18 mouse cellular contexts compared by ENCODE assay signal in genomic region chr4:92542089-92542488, GRCm38 (mm10).
DNase-seq lines count a peak whose midpoint lies in the region; ATAC-seq lines count a peak whose summit lies in the region.
"Had no signal": no experiment of that assay in that cellular context is flagged by ENCODE, and none has a peak within 500 bp of the region (broad histone marks: within the 10 kb centered on the region; RNA-seq: fewer than 3 reads in every experiment).

No protein-coding gene starts in this region.

- H3K36me3 ChIP-seq in neural tube, embryonic 11.5 days (ENCODE audit: control insufficient read depth, insufficient read depth, low read length) = no peaks in the 10 kb centered on the region
- H3K36me3 ChIP-seq in neural tube, embryonic 15.5 days = no peaks in the 10 kb centered on the region
- H3K36me3 ChIP-seq in forebrain, embryonic 13.5 days (ENCODE audit: poor library complexity, severe bottlenecking) = no peaks in the 10 kb centered on the region
- H3K36me3 ChIP-seq in hindbrain, embryonic 16.5 days (ENCODE audit: control insufficient read depth, insufficient read depth, low read length) = no peaks in the 10 kb centered on the region
- no peaks in the 10 kb centered on the region for H3K36me3 ChIP-seq in neural tube, embryonic 14.5 days (ENCODE audit: control insufficient read depth, insufficient read depth, low read length)
- H3K36me3 ChIP-seq: heart, embryonic 13.5 days; limb, embryonic 15.5 days had no signal

- no peak overlapping the region for H3K27ac ChIP-seq in neural tube, embryonic 11.5 days (ENCODE audit: low read depth, low read length)
- no peak overlapping the region for H3K27ac ChIP-seq in neural tube, embryonic 15.5 days (replicated peaks)
- no peak overlapping the region; the same call in 1 of the 2 replicates for H3K27ac ChIP-seq in forebrain, embryonic 13.5 days
- no peak overlapping the region for H3K27ac ChIP-seq in hindbrain, embryonic 16.5 days (ENCODE audit: low read depth, low read length)
- H3K27ac ChIP-seq in neural tube, embryonic 14.5 days (ENCODE audit: low read depth, low read length) = no peak overlapping the region
- H3K27ac ChIP-seq: heart, embryonic 13.5 days; limb, embryonic 15.5 days; macrophage had no signal

- no peak overlapping the region for H3K9ac ChIP-seq in neural tube, embryonic 11.5 days (ENCODE audit: low read length)
- H3K9ac ChIP-seq in neural tube, embryonic 15.5 days (replicated peaks) = no peak overlapping the region
- no peak overlapping the region for H3K9ac ChIP-seq in forebrain, embryonic 13.5 days
- H3K9ac ChIP-seq in hindbrain, embryonic 16.5 days (ENCODE audit: low read depth, low read length) = no peak overlapping the region
- no peak overlapping the region for H3K9ac ChIP-seq in neural tube, embryonic 14.5 days (replicated peaks; ENCODE audit: low read depth, low read length)
- H3K9ac ChIP-seq: heart, embryonic 13.5 days; limb, embryonic 15.5 days; liver, postnatal 0 days had no signal

- no peaks in the 10 kb centered on the region for H3K4me1 ChIP-seq in neural tube, embryonic 11.5 days (ENCODE audit: control insufficient read depth, insufficient read depth, low read length)
- H3K4me1 ChIP-seq in neural tube, embryonic 15.5 days = no peaks in the 10 kb centered on the region
- peaks cover 5% of the 10 kb centered on the region; the same call in 1 of the 2 replicates for H3K4me1 ChIP-seq in forebrain, embryonic 13.5 days
- no peaks in the 10 kb centered on the region for H3K4me1 ChIP-seq in hindbrain, embryonic 16.5 days (ENCODE audit: control insufficient read depth, insufficient read depth, low read depth, low read length)
- no peaks in the 10 kb centered on the region for H3K4me1 ChIP-seq in neural tube, embryonic 14.5 days (ENCODE audit: control insufficient read depth, insufficient read depth, low read length)
- H3K4me1 ChIP-seq: heart, embryonic 13.5 days; limb, embryonic 15.5 days had no signal

- H3K9me3 ChIP-seq in neural tube, embryonic 11.5 days (ENCODE audit: control insufficient read depth, low read length) = no peaks in the 10 kb centered on the region
- H3K9me3 ChIP-seq in neural tube, embryonic 15.5 days (replicated peaks) = no peaks in the 10 kb centered on the region
- H3K9me3 ChIP-seq in forebrain, embryonic 13.5 days (replicated peaks) = peaks cover 3% of the 10 kb centered on the region; the same call in 1 of the 2 replicates
- H3K9me3 ChIP-seq in hindbrain, embryonic 16.5 days (ENCODE audit: control insufficient read depth, low read length) = no peaks in the 10 kb centered on the region
- H3K9me3 ChIP-seq in neural tube, embryonic 14.5 days (ENCODE audit: control insufficient read depth, low read length) = no peaks in the 10 kb centered on the region
- H3K9me3 ChIP-seq: heart, embryonic 13.5 days; limb, embryonic 15.5 days had no signal

- H3K4me2 ChIP-seq in neural tube, embryonic 11.5 days (ENCODE audit: low read depth) = no peak overlapping the region
- H3K4me2 ChIP-seq in neural tube, embryonic 15.5 days = no peak overlapping the region
- H3K4me2 ChIP-seq in forebrain, embryonic 13.5 days = no peak overlapping the region
- no peak overlapping the region for H3K4me2 ChIP-seq in hindbrain, embryonic 16.5 days (ENCODE audit: low read length)
- no peak overlapping the region for H3K4me2 ChIP-seq in neural tube, embryonic 14.5 days (ENCODE audit: low read depth, low read length)
- H3K4me2 ChIP-seq: heart, embryonic 13.5 days; limb, embryonic 15.5 days had no signal

- no peaks in the 10 kb centered on the region for H3K27me3 ChIP-seq in neural tube, embryonic 11.5 days (ENCODE audit: control insufficient read depth, insufficient read depth, low read length)
- no peaks in the 10 kb centered on the region for H3K27me3 ChIP-seq in neural tube, embryonic 15.5 days (replicated peaks)
- H3K27me3 ChIP-seq in forebrain, embryonic 13.5 days = no peaks in the 10 kb centered on the region
- no peaks in the 10 kb centered on the region for H3K27me3 ChIP-seq in hindbrain, embryonic 16.5 days (replicated peaks; ENCODE audit: control insufficient read depth, insufficient read depth, low read length)
- no peaks in the 10 kb centered on the region for H3K27me3 ChIP-seq in neural tube, embryonic 14.5 days (ENCODE audit: control insufficient read depth, insufficient read depth, low read length)
- H3K27me3 ChIP-seq: heart, embryonic 13.5 days; limb, embryonic 15.5 days had no signal

- H3K4me3 ChIP-seq in neural tube, embryonic 11.5 days (ENCODE audit: low read depth, low read length) = no peak overlapping the region
- H3K4me3 ChIP-seq in neural tube, embryonic 15.5 days (replicated peaks) = no peak overlapping the region
- no peak overlapping the region for H3K4me3 ChIP-seq in forebrain, embryonic 13.5 days
- H3K4me3 ChIP-seq in hindbrain, embryonic 16.5 days (ENCODE audit: low read length) = no peak overlapping the region
- no peak overlapping the region for H3K4me3 ChIP-seq in neural tube, embryonic 14.5 days (ENCODE audit: low read depth, low read length)
- H3K4me3 ChIP-seq: heart, embryonic 13.5 days; limb, embryonic 15.5 days had no signal

- DNase-seq in neural tube, embryonic 11.5 days (ENCODE audit: low spot score) = no peak
- DNase-seq in ovary, postnatal 10 days (ENCODE audit: low spot score) = no peak
- DNase-seq: adrenal gland, postnatal 14 days; heart, postnatal 4 days; kidney, adult 11 months; kidney, postnatal 14 days; layer of hippocampus, adult 9-11 months; liver, postnatal 0 days; thymus, adult 18-20 months had no signal

- ATAC-seq in neural tube, embryonic 11.5 days (ENCODE audit: insufficient read depth, low FRiP score, low TSS enrichment) = peak; percentile 69; the same call in 1 of the 2 replicates
- no peak; the same call in 1 of the 2 replicates for ATAC-seq in neural tube, embryonic 15.5 days (ENCODE audit: low FRiP score)
- peak; percentile 94 for ATAC-seq in forebrain, embryonic 13.5 days
- ATAC-seq in hindbrain, embryonic 16.5 days = peak; percentile 97
- peak; percentile 89 for ATAC-seq in neural tube, embryonic 14.5 days (ENCODE audit: low read depth)
- ATAC-seq in erythroblast, adult 5-6 weeks (replicated peaks; ENCODE audit: low FRiP score, poor library complexity, severe bottlenecking) = no peak
- ATAC-seq: CD4-positive, CD25-positive, alpha-beta regulatory T cell, adult 4 months; liver, postnatal 0 days had no signal

Comparison
In these comparisons a context has a peak if more than half of its experiments do, and no peak if none do; other contexts are left out.
1. ATAC-seq: peak in neural tube, embryonic 11.5 days (single experiment), forebrain, embryonic 13.5 days (single experiment), hindbrain, embryonic 16.5 days (single experiment) and neural tube, embryonic 14.5 days (single experiment); none in neural tube, embryonic 15.5 days (single experiment) and erythroblast, adult 5-6 weeks (single experiment).